Mouse (Mus musculus): Measurements from ENCODE around the gene Tmem223. TPM values are rescaled to one million over a fixed set of nuclear protein-coding genes. Genes with fewer than 3 reads are reported as not detected.

Gene Tmem223
- polyA plus RNA-seq (2015; fragmentation: Nextera tagmentation; extraction: Ambion mirVana): 158 and 161 TPM in 2 replicates

- Histone ChIP-seq H3K27me3 (replicated peaks) (no peaks in the 10 kb centered on the region), H3K4me3 (replicated peaks) (peak within 1 kb of the TSS; percentile 56), H3K36me3 (peaks cover 39% of the 10 kb centered on the region), H3K4me1 (peaks cover 15% of the 10 kb centered on the region), H3K9me3 (no peaks in the 10 kb centered on the region), H3K27ac (peak within 1 kb of the TSS; percentile 58), H3K9ac (peak within 1 kb of the TSS; percentile 67), H3K4me2 (peak within 1 kb of the TSS; percentile 59)
- 0 out of 2 replicates have a peak, but pooled peaks have one; percentile 13 for ATAC-seq (ENCODE audit: insufficient read depth, low FRiP score, low read depth)
- 21% methylated on average over 29 of the region's 29 CpGs for WGBS
Measured at GRCm38 (mm10) chr19:8770567-8771270, at the start of gene Tmem223. Gene Tmem223 (plus strand): TSS chr19:8770996.

GRCm38 (mm10) chr19:8721378-8721777, 49.4 kb upstream of the Tmem223 start:
- Histone ChIP-seq H3K27ac (no peak overlapping the region), H3K4me3 (replicated peaks) (no peak overlapping the region), H3K4me2 (peak overlapping the region; percentile 6; the same call in 1 of the 2 replicates), H3K9ac (no peak overlapping the region), H3K36me3 (peaks cover 21% of the 10 kb centered on the region), H3K27me3 (replicated peaks) (no peaks in the 10 kb centered on the region), H3K4me1 (peaks cover 8% of the 10 kb centered on the region; the same call in 1 of the 2 replicates), H3K9me3 (no peaks in the 10 kb centered on the region)
- WGBS: 54% methylated on average over 1 of the region's 1 CpGs
- ATAC-seq (ENCODE audit: insufficient read depth, low FRiP score, low read depth): no peak

GRCm38 (mm10) chr19:8722021-8722420, 48.8 kb upstream of the Tmem223 start:
- Histone ChIP-seq H3K36me3 (peaks cover 27% of the 10 kb centered on the region), H3K9ac (peak overlapping the region; percentile 88; the same call in 1 of the 2 replicates), H3K4me2 (peak overlapping the region; percentile 64), H3K9me3 (no peaks in the 10 kb centered on the region), H3K27me3 (replicated peaks) (no peaks in the 10 kb centered on the region), H3K27ac (peak overlapping the region; percentile 99), H3K4me1 (peaks cover 8% of the 10 kb centered on the region; the same call in 1 of the 2 replicates), H3K4me3 (replicated peaks) (peak overlapping the region; percentile 77)
- no peak for ATAC-seq (ENCODE audit: insufficient read depth, low FRiP score, low read depth)
- WGBS: 42% methylated on average over 4 of the region's 4 CpGs

GRCm38 (mm10) chr19:8722559-8722906, 48.3 kb upstream of the Tmem223 start:
- H3K9ac ChIP-seq: peak overlapping the region; percentile 88
- ATAC-seq (ENCODE audit: insufficient read depth, low FRiP score, low read depth): peak; percentile 3; the same call in 1 of the 2 replicates
- H3K4me2 ChIP-seq: peak overlapping the region; percentile 64
- H3K4me3 ChIP-seq (replicated peaks): peak overlapping the region; percentile 77
- H3K36me3 ChIP-seq: peaks cover 28% of the 10 kb centered on the region
- under 1% methylated on average over 5 of the region's 5 CpGs for WGBS
- H3K27me3 ChIP-seq (replicated peaks): no peaks in the 10 kb centered on the region
- peak overlapping the region; percentile 99 for H3K27ac ChIP-seq
- H3K9me3 ChIP-seq: no peaks in the 10 kb centered on the region
- peaks cover 8% of the 10 kb centered on the region; the same call in 1 of the 2 replicates for H3K4me1 ChIP-seq

GRCm38 (mm10) chr19:8722907-8723573, 47.8 kb upstream of the Tmem223 start, which contains the start of gene Slc3a2:
Gene Slc3a2 (minus strand): TSS chr19:8723369.
- peak; percentile 98 for ATAC-seq (ENCODE audit: insufficient read depth, low FRiP score, low read depth)
- Histone ChIP-seq H3K27me3 (replicated peaks) (no peaks in the 10 kb centered on the region), H3K27ac (peak within 1 kb of the TSS; percentile 99), H3K4me3 (replicated peaks) (peak within 1 kb of the TSS; percentile 77), H3K9ac (peak within 1 kb of the TSS; percentile 88), H3K36me3 (peaks cover 28% of the 10 kb centered on the region), H3K9me3 (no peaks in the 10 kb centered on the region), H3K4me2 (peak within 1 kb of the TSS; percentile 64), H3K4me1 (peaks cover 8% of the 10 kb centered on the region; the same call in 1 of the 2 replicates)
- under 1% methylated on average over 50 of the region's 50 CpGs for WGBS

GRCm38 (mm10) chr19:8723574-8724346, 47.0 kb upstream of the Tmem223 start:
- peak overlapping the region; percentile 88 for H3K9ac ChIP-seq
- peak overlapping the region; percentile 91 for H3K27ac ChIP-seq
- peak overlapping the region; percentile 59 for H3K4me2 ChIP-seq
- H3K4me1 ChIP-seq: peaks cover 8% of the 10 kb centered on the region; the same call in 1 of the 2 replicates
- WGBS: under 1% methylated on average over 20 of the region's 20 CpGs
- peak overlapping the region; percentile 77 for H3K4me3 ChIP-seq (replicated peaks)
- H3K27me3 ChIP-seq (replicated peaks): no peaks in the 10 kb centered on the region
- no peaks in the 10 kb centered on the region for H3K9me3 ChIP-seq
- ATAC-seq (ENCODE audit: insufficient read depth, low FRiP score, low read depth): no peak
- peaks cover 28% of the 10 kb centered on the region for H3K36me3 ChIP-seq

- H3K4me1 ChIP-seq: peaks cover 8% of the 10 kb centered on the region; the same call in 1 of the 2 replicates
Measured at GRCm38 (mm10) chr19:8724392-8724791, 46.4 kb upstream of the Tmem223 start.

GRCm38 (mm10) chr19:8725081-8725613, 45.6 kb upstream of the Tmem223 start:
- peak overlapping the region; percentile 51; the same call in 1 of the 2 replicates for H3K27ac ChIP-seq
- H3K9me3 ChIP-seq: no peaks in the 10 kb centered on the region
- no peaks in the 10 kb centered on the region for H3K27me3 ChIP-seq (replicated peaks)
- peaks cover 28% of the 10 kb centered on the region for H3K36me3 ChIP-seq
- peak overlapping the region; percentile 7; the same call in 1 of the 2 replicates for H3K9ac ChIP-seq
- H3K4me3 ChIP-seq (replicated peaks): peak overlapping the region; percentile 77
- H3K4me1 ChIP-seq: peaks cover 8% of the 10 kb centered on the region; the same call in 1 of the 2 replicates
- ATAC-seq (ENCODE audit: insufficient read depth, low FRiP score, low read depth): no peak
- peak overlapping the region; percentile 59 for H3K4me2 ChIP-seq
- WGBS: 32% methylated on average over 4 of the region's 4 CpGs

More at GRCm38 (mm10) chr19:8724392-8724791, 46.4 kb upstream of the Tmem223 start:
- H3K4me2 ChIP-seq: peak overlapping the region; percentile 59
- 2% methylated on average over 2 of the region's 2 CpGs for WGBS
- H3K27ac ChIP-seq: peak overlapping the region; percentile 91; the same call in 1 of the 2 replicates
- H3K4me3 ChIP-seq (replicated peaks): peak overlapping the region; percentile 77
- no peak for ATAC-seq (ENCODE audit: insufficient read depth, low FRiP score, low read depth)
- peak overlapping the region; percentile 88 for H3K9ac ChIP-seq
- no peaks in the 10 kb centered on the region for H3K27me3 ChIP-seq (replicated peaks)
- H3K9me3 ChIP-seq: no peaks in the 10 kb centered on the region
- peaks cover 28% of the 10 kb centered on the region for H3K36me3 ChIP-seq

- no peak for ATAC-seq (ENCODE audit: insufficient read depth, low FRiP score, low read depth)
- Histone ChIP-seq H3K4me3 (replicated peaks) (no peak overlapping the region), H3K9ac (no peak overlapping the region), H3K9me3 (no peaks in the 10 kb centered on the region), H3K27me3 (replicated peaks) (no peaks in the 10 kb centered on the region), H3K4me1 (peaks cover 8% of the 10 kb centered on the region; the same call in 1 of the 2 replicates), H3K36me3 (peaks cover 28% of the 10 kb centered on the region), H3K27ac (no peak overlapping the region), H3K4me2 (no peak overlapping the region)
- WGBS: 28% methylated on average over 3 of the region's 3 CpGs
Measured at GRCm38 (mm10) chr19:8726609-8727390, 44.0 kb upstream of the Tmem223 start.

GRCm38 (mm10) chr19:8727495-8728114, 43.2 kb upstream of the Tmem223 start:
- H3K27ac ChIP-seq: no peak overlapping the region; the same call in 1 of the 2 replicates
- no peak for ATAC-seq (ENCODE audit: insufficient read depth, low FRiP score, low read depth)
- 21% methylated on average over 5 of the region's 5 CpGs for WGBS
- no peak overlapping the region for H3K4me3 ChIP-seq (replicated peaks)
- peaks cover 5% of the 10 kb centered on the region; the same call in 1 of the 2 replicates for H3K4me1 ChIP-seq
- peaks cover 28% of the 10 kb centered on the region for H3K36me3 ChIP-seq
- H3K4me2 ChIP-seq: no peak overlapping the region
- no peaks in the 10 kb centered on the region for H3K9me3 ChIP-seq
- no peak overlapping the region for H3K9ac ChIP-seq
- H3K27me3 ChIP-seq (replicated peaks): no peaks in the 10 kb centered on the region
